Mouse (Mus musculus): ENCODE measurements around the gene Nudt10.
"Not testable (repeated sequence)": the region's sequence is repeated elsewhere in the genome, so short reads cannot be mapped to it uniquely, and the experiment has no call there.

The Nudt10 gene

DNA sequence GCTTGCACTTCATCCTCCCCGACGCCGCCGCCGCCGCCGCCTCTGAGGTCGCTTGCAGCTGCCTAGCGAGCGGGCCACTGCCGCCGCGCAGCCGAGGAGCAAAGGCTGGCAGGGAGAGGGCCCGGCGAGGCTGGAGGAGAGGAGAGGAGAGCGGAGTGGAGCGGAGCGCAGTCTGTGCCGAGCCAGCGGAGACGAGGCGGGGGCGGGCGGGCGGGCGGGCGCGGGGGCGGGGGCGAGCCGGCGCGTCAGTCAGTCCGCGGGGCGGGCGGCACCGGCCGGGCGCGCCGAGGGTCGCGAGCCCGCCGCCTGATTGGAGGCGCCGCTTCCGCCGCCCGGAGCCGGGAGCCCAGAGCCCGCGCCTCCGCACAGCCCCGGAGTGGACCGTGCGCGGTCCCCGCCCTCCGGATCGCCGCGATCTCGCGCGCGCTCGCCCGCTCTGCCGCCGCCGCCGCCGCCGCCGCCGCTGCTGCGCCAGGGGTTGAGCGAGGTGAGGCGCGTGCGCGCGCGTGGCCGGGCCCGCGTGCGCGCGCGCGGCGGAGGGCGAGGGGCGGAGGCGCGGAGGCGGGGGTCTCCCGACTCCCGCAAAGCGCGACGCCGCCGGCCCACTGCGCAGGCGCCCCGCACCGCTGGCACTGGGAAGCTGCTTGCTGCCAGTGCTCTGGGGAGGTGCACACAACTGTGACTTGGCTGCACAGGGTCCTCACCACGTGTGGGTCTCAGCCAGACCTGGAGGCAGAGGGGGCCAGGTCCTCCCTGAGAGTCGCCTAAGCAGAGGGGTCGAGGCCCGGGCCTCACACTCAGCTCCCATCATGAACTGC is at the start of gene Nudt10:
Gene Nudt10 (minus strand): TSS at position 193 of the 818 bp plus-strand sequence.
- in situ Hi-C loops (cut with MboI, MseI): not testable (repeated sequence)

GRCm38 (mm10) chrX:6172136-6172822 is 536 bp downstream of the Nudt10 start:
- in situ Hi-C loops (cut with MboI, MseI): not testable (repeated sequence)

- in situ Hi-C loops (cut with MboI, MseI): no loop called here
Observed at GRCm38 (mm10) chrX:6171718-6172117, 1.1 kb downstream of the Nudt10 start.
